In the genomic region with DNA sequence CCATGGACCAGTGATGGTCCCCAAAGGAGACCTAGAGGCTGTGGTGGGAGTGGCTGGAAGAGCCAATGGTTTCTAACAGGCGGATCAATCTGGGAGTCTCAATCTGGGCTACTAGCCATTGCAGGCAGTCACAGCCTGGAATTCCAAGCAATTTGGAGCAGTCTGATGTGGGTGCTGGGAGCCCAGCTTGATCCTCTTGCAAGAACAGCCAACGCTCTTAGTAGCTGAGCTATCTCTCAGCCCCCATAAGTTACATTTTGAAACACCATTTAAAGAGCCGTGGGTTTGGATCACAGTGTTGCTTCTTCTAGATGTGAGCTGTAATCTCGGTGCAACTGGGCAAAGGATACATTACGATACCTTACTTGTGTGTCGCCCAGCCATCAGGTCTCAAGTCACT, we compare ENCODE assay signal across 25 mouse cellular contexts. TPM values are rescaled to one million over a fixed set of nuclear protein-coding genes. Genes with fewer than 3 reads are reported as not detected.
DNase-seq lines count a peak whose midpoint lies in the region; ATAC-seq and TF ChIP-seq lines count a peak whose summit lies in the region.
"Had no signal": no experiment of that assay in that cellular context is flagged by ENCODE, and none has a peak within 500 bp of the region (broad histone marks: within the 10 kb centered on the region; RNA-seq: fewer than 3 reads in every experiment).

No protein-coding gene starts in this region.

- TF ChIP-seq CTCF in kidney, adult 2 months (conservative IDR thresholded peaks at IDR 0.05; ENCODE audit: insufficient read depth, insufficient read length, low read depth, low read length) = no peak
- no peak for TF ChIP-seq CTCF in liver, postnatal 0 days (IDR thresholded peaks at IDR 0.05; ENCODE audit: low read depth)

- H3K9me3 ChIP-seq in kidney, embryonic 16.5 days (ENCODE audit: low read length) = no peaks in the 10 kb centered on the region
- H3K9me3 ChIP-seq in liver, postnatal 0 days (ENCODE audit: low read length) = no peaks in the 10 kb centered on the region
- H3K9me3 ChIP-seq: forebrain, embryonic 15.5 days; intestine, embryonic 15.5 days; midbrain, embryonic 13.5 days; neural tube, embryonic 13.5 days had no signal

- H3K4me1 ChIP-seq in kidney, adult 2 months (ENCODE audit: control insufficient read depth, insufficient read depth, low read length) = peaks cover 10% of the 10 kb centered on the region
- no peaks in the 10 kb centered on the region for H3K4me1 ChIP-seq in kidney, embryonic 16.5 days (ENCODE audit: insufficient read depth, low read length)
- no peaks in the 10 kb centered on the region; the same call in 1 of the 2 replicates for H3K4me1 ChIP-seq in liver, postnatal 0 days (ENCODE audit: insufficient read depth)
- H3K4me1 ChIP-seq: intestine, embryonic 15.5 days had no signal

- H3K27ac ChIP-seq in kidney, adult 2 months (ENCODE audit: insufficient read depth, low read depth, low read length) = peak overlapping the region; percentile 81
- H3K27ac ChIP-seq in kidney, embryonic 16.5 days (ENCODE audit: low read length) = no peak overlapping the region
- H3K27ac ChIP-seq in liver, postnatal 0 days (ENCODE audit: low read depth) = no peak overlapping the region
- H3K27ac ChIP-seq: forebrain, embryonic 15.5 days; hindbrain, embryonic 14.5 days; intestine, embryonic 15.5 days; kidney, postnatal 0 days; midbrain, embryonic 13.5 days; neural tube, embryonic 13.5 days had no signal

- H3K4me3 ChIP-seq in kidney, adult 2 months (ENCODE audit: insufficient read depth, low read depth, low read length) = no peak overlapping the region
- no peak overlapping the region for H3K4me3 ChIP-seq in kidney, embryonic 16.5 days (ENCODE audit: low read length)
- H3K4me3 ChIP-seq in liver, postnatal 0 days (ENCODE audit: low read depth, low read length) = no peak overlapping the region
- H3K4me3 ChIP-seq: forebrain, embryonic 15.5 days; intestine, embryonic 15.5 days; midbrain, embryonic 13.5 days; neural tube, embryonic 13.5 days had no signal

- ATAC-seq in kidney, embryonic 16.5 days (ENCODE audit: low FRiP score, low TSS enrichment) = no peak
- no peak for ATAC-seq in liver, postnatal 0 days
- ATAC-seq: forebrain, embryonic 15.5 days; intestine, embryonic 15.5 days; midbrain, embryonic 13.5 days had no signal

- 85% methylated on average over 6 of the region's 6 CpGs for WGBS in kidney, adult 2 months
- WGBS in kidney, embryonic 16.5 days = 93% methylated on average over 6 of the region's 6 CpGs
- 78% methylated on average over 6 of the region's 6 CpGs for WGBS in liver, postnatal 0 days (ENCODE audit: insufficient replicate concordance)

- no peak overlapping the region for H3K9ac ChIP-seq in kidney, embryonic 16.5 days (replicated peaks; ENCODE audit: low read length)
- no peak overlapping the region for H3K9ac ChIP-seq in liver, postnatal 0 days (replicated peaks)
- H3K9ac ChIP-seq: forebrain, embryonic 15.5 days; hindbrain, embryonic 14.5 days; intestine, embryonic 15.5 days; midbrain, embryonic 13.5 days; neural tube, embryonic 13.5 days had no signal

- H3K4me2 ChIP-seq in kidney, embryonic 16.5 days (replicated peaks; ENCODE audit: low read depth, low read length) = no peak overlapping the region
- H3K4me2 ChIP-seq in liver, postnatal 0 days (ENCODE audit: low read depth, low read length) = no peak overlapping the region
- H3K4me2 ChIP-seq: forebrain, embryonic 15.5 days; hindbrain, embryonic 14.5 days; intestine, embryonic 15.5 days; midbrain, embryonic 13.5 days; neural tube, embryonic 13.5 days had no signal

- intact Hi-C loops in left cerebral cortex, postnatal 14 days (cut with DNase I) = no loop called here

- DNase-seq in kidney, adult 2 months = peak; percentile 28
- DNase-seq in testis, postnatal 14 days (ENCODE audit: low spot score) = peak; percentile 63
- DNase-seq in testis, postnatal 10 days (ENCODE audit: low spot score) = no peak
- DNase-seq in left cerebral cortex, postnatal 14 days (ENCODE audit: low spot score in 2 of 2) = peak; percentile 43 to 75
- no peak for DNase-seq in liver, postnatal 0 days
- DNase-seq in thymus, postnatal 0 days (ENCODE audit: low spot score) = no peak
- DNase-seq: adrenal gland, postnatal 14 days; cerebellum, adult 11-12 months; cerebellum, postnatal 14 days; embryo, embryonic 11 days; gastrocnemius, postnatal 14 days; heart, adult 18-20 months; heart, postnatal 36 days; liver; lung, postnatal 10 days; thymus, postnatal 4 days had no signal

- no peaks in the 10 kb centered on the region for H3K36me3 ChIP-seq in kidney, adult 2 months (ENCODE audit: control insufficient read depth, insufficient read depth, low read length)
- H3K36me3 ChIP-seq in kidney, embryonic 16.5 days (ENCODE audit: insufficient read depth, low read length) = no peaks in the 10 kb centered on the region
- no peaks in the 10 kb centered on the region for H3K36me3 ChIP-seq in liver, postnatal 0 days (replicated peaks; ENCODE audit: insufficient read depth, low read length)
- H3K36me3 ChIP-seq: forebrain, embryonic 15.5 days; intestine, embryonic 15.5 days; midbrain, embryonic 13.5 days had no signal

- no peaks in the 10 kb centered on the region for H3K27me3 ChIP-seq in kidney, adult 2 months (replicated peaks; ENCODE audit: control insufficient read depth, insufficient read depth, low read length)
- no peaks in the 10 kb centered on the region for H3K27me3 ChIP-seq in kidney, embryonic 16.5 days (ENCODE audit: insufficient read depth, low read length)
- no peaks in the 10 kb centered on the region for H3K27me3 ChIP-seq in liver, postnatal 0 days (ENCODE audit: insufficient read depth, low read length)
- H3K27me3 ChIP-seq: CH12.LX; forebrain, embryonic 15.5 days; intestine, embryonic 15.5 days; neural tube, embryonic 13.5 days had no signal

- TF ChIP-seq POLR2A in kidney, adult 2 months (IDR thresholded peaks at IDR 0.05; ENCODE audit: low read depth, low read length) = no peak

- no peak for TF ChIP-seq EP300 in liver, postnatal 0 days (IDR thresholded peaks at IDR 0.05; ENCODE audit: low read depth)

RNA-seq across cellular contexts. Expression of gene Ksr2, which starts 30.1 kb away (rescaled TPM):
- 1.6 and 1.9 TPM in 2 replicates for polyA plus RNA-seq in kidney, adult 2 months (2012; rRNA removed)
- 0.37 and 0.78 TPM in 2 replicates for polyA plus RNA-seq in kidney, embryonic 16.5 days (2015; fragmentation: Nextera tagmentation; extraction: Ambion mirVana)
- total RNA-seq in left cerebral cortex, postnatal 14 days (2021) = 10 to 100 TPM; 36.5 to 39.7 TPM
- polyA plus RNA-seq in liver, postnatal 0 days (2015; fragmentation: Nextera tagmentation; extraction: Ambion mirVana) = 0.08 and 0.09 TPM in 2 replicates
- polyA plus RNA-seq in thymus, postnatal 0 days (2015; fragmentation: Nextera tagmentation; extraction: Ambion mirVana) = 0.12 and 0.20 TPM in 2 replicates
- total RNA-seq: MEL had no signal

RNA-seq across cellular contexts. Expression of gene Rfc5, which starts 55.1 kb away (rescaled TPM):
- 12.9 and 13.0 TPM in 2 replicates for polyA plus RNA-seq in kidney, adult 2 months (2012; rRNA removed)
- polyA plus RNA-seq in kidney, embryonic 16.5 days (2015; fragmentation: Nextera tagmentation; extraction: Ambion mirVana) = 114 and 128 TPM in 2 replicates
- total RNA-seq in left cerebral cortex, postnatal 14 days (2021) = 10 to 100 TPM; 20.2 to 25.5 TPM
- 18.8 and 23.9 TPM in 2 replicates for polyA plus RNA-seq in liver, postnatal 0 days (2015; fragmentation: Nextera tagmentation; extraction: Ambion mirVana)
- polyA plus RNA-seq in thymus, postnatal 0 days (2015; fragmentation: Nextera tagmentation; extraction: Ambion mirVana) = 95.8 and 98.6 TPM in 2 replicates

Comparison
In these comparisons a context has a peak if more than half of its experiments do, and no peak if none do; other contexts are left out.
1. DNase-seq: peak in kidney, adult 2 months (single experiment), testis, postnatal 14 days (single experiment) and left cerebral cortex, postnatal 14 days (2 of 2); none in testis, postnatal 10 days (single experiment), liver, postnatal 0 days (single experiment) and thymus, postnatal 0 days (single experiment).